In the genomic region with DNA sequence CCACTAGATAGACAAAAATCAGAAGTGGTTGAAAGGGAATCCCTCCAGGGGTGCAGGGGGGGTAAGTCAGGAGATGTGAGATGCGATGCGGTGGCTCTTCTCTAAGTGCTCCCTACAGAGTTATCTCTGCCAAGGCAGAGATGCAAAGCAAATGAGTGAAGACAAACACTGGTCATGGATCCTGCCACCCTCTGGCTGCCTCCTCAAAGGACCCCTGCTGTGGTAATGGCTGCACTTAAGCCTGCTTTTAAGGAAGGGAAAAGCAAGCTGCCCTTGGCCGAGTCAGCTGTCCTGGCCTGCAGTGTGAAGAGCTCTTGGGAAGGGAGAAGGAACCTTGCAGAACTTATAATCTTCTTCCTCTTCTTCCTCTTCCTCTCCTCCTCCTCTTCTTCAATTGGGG, we compare ENCODE assay signal across 13 mouse cellular contexts.
"Had no signal": no experiment of that assay in that cellular context is flagged by ENCODE, and none has a peak within 500 bp of the region (broad histone marks: within the 10 kb centered on the region; RNA-seq: fewer than 3 reads in every experiment).

No protein-coding gene starts in this region.

- DNase-seq: lung, adult 18-20 months; lung, embryonic 14.5 days; lung, postnatal 10 days; lung, postnatal 4 days; midbrain, embryonic 14.5 days; retina, postnatal 1 day; right cerebral cortex, adult 18-20 months; right cerebral cortex, postnatal 25 days; right cerebral cortex, postnatal 4 days; spleen, adult 18-20 months; thymus, adult 18-20 months; thymus, postnatal 14 days; thymus, postnatal 36 days had no signal
